Mouse (Mus musculus) C2C12 (cell line): ENCODE measurements around the gene Des. TPM values are rescaled to one million over a fixed set of nuclear protein-coding genes. Genes with fewer than 3 reads are reported as not detected.

Experiments
- H3K27me3 ChIP-seq: one replicate; pipeline ENCODE4 v1.6.1; 2011; ENCODE audit not compliant: control insufficient read depth, insufficient read depth, insufficient read length
- H3K36me3 ChIP-seq: one replicate; pipeline ENCODE4 v1.6.1; 2011; ENCODE audit not compliant: control insufficient read depth, insufficient read depth
- H3K4me3 ChIP-seq: one replicate; pipeline ENCODE4 v1.5.1; 2011; ENCODE audit warnings: mild to moderate bottlenecking, control low read depth; ENCODE audit not compliant: poor library complexity, insufficient read depth, severe bottlenecking
- H3K79me2 ChIP-seq: one replicate; pipeline ENCODE4 v1.6.1; 2011; ENCODE audit not compliant: control insufficient read depth, insufficient read depth
- H3K79me3 ChIP-seq: one replicate; pipeline ENCODE4 v1.6.1; 2011; ENCODE audit warnings: low read depth, control low read depth
- H3ac ChIP-seq: one replicate; pipeline ENCODE3; 2011; ENCODE audit warnings: low read depth; ENCODE audit not compliant: control insufficient read depth, insufficient read length
- CEBPB ChIP-seq: IDR thresholded peaks from one replicate; pipeline ENCODE4 v1.6.1; 2011; ENCODE audit warnings: low read depth, mild to moderate bottlenecking, control low read depth, moderate library complexity
- CTCF ChIP-seq: IDR thresholded peaks from one replicate; pipeline ENCODE4 v1.5.1; 2011; ENCODE audit not compliant: control insufficient read depth, insufficient read depth, insufficient read length
- FOSL1 ChIP-seq: IDR thresholded peaks from one replicate; pipeline ENCODE4 v1.8.0; 2011; ENCODE audit warnings: mild to moderate bottlenecking, low read length; ENCODE audit not compliant: poor library complexity, insufficient read depth, severe bottlenecking
- MAX ChIP-seq: IDR thresholded peaks from one replicate; pipeline ENCODE4 v1.6.1; 2011; ENCODE audit warnings: mild to moderate bottlenecking, control low read depth
- MYOD1 ChIP-seq: IDR thresholded peaks from one replicate; pipeline ENCODE4 v1.6.1; 2011; ENCODE audit warnings: low read depth; ENCODE audit not compliant: control insufficient read depth, insufficient read length
- MYOG ChIP-seq: IDR thresholded peaks from one replicate; pipeline ENCODE4 v1.6.1; 2011; ENCODE audit not compliant: control insufficient read depth, insufficient read length; ENCODE audit errors: extremely low read depth
- USF1 ChIP-seq: IDR thresholded peaks from one replicate; pipeline ENCODE4 v1.6.1; 2011; ENCODE audit warnings: low read depth, mild to moderate bottlenecking, control low read depth, moderate library complexity
- polyA plus RNA-seq: library from polyadenylated mRNA; unstranded; fragments of >200 nt; fragmentation: generic; extraction: Trizol; gene quantifications from one replicate; pipeline ENCODE4 v1.2.1, GENCODE M21; 2012; ENCODE audit warnings: missing spikeins

Des gene
- polyA plus RNA-seq, 1 experiment = 657 TPM

- H3ac ChIP-seq = no peak overlapping the region
- no peak overlapping the region for H3K4me3 ChIP-seq
- TF ChIP-seq MAX = no peak
- no peak for TF ChIP-seq CEBPB
- TF ChIP-seq CTCF = no peak
- TF ChIP-seq USF1 = no peak
- no peak for TF ChIP-seq MYOG
- no peak for TF ChIP-seq MYOD1
- TF ChIP-seq FOSL1 = no peak
- H3K79me2 ChIP-seq = no peaks in the 10 kb centered on the region
- no peaks in the 10 kb centered on the region for H3K79me3 ChIP-seq
- H3K27me3 ChIP-seq = no peaks in the 10 kb centered on the region
- H3K36me3 ChIP-seq = no peaks in the 10 kb centered on the region
These were observed 23.7 kb upstream of the Des start for GRCm38 (mm10) chr1:75336461-75336860.

GRCm38 (mm10) chr1:75337097-75337496, 23.0 kb upstream of the Des start:
- TF ChIP-seq CEBPB (no peak), MYOG (no peak), FOSL1 (no peak), MYOD1 (no peak), MAX (no peak), CTCF (no peak), USF1 (no peak)
- no peak overlapping the region for H3ac ChIP-seq

GRCm38 (mm10) chr1:75338091-75338694, 21.9 kb upstream of the Des start:
- TF ChIP-seq MYOD1 = no peak
- TF ChIP-seq FOSL1 = peak; percentile 19
- H3K4me3 ChIP-seq = no peak overlapping the region

More at GRCm38 (mm10) chr1:75337097-75337496, 23.0 kb upstream of the Des start:
- H3K27me3 ChIP-seq = no peaks in the 10 kb centered on the region
- no peak overlapping the region for H3K4me3 ChIP-seq
- H3K79me3 ChIP-seq = no peaks in the 10 kb centered on the region
- no peaks in the 10 kb centered on the region for H3K79me2 ChIP-seq
- no peaks in the 10 kb centered on the region for H3K36me3 ChIP-seq

GRCm38 (mm10) chr1:75339337-75339736, 20.8 kb upstream of the Des start:
- Histone ChIP-seq H3K4me3 (no peak overlapping the region), H3K79me2 (no peaks in the 10 kb centered on the region), H3K79me3 (no peaks in the 10 kb centered on the region), H3K36me3 (no peaks in the 10 kb centered on the region), H3K27me3 (no peaks in the 10 kb centered on the region), H3ac (no peak overlapping the region)
- TF ChIP-seq FOSL1 = no peak
- no peak for TF ChIP-seq USF1
- TF ChIP-seq CTCF = no peak
- no peak for TF ChIP-seq MYOG
- TF ChIP-seq MAX = no peak
- TF ChIP-seq CEBPB = no peak
- TF ChIP-seq MYOD1 = no peak

More at GRCm38 (mm10) chr1:75338091-75338694, 21.9 kb upstream of the Des start:
- Histone ChIP-seq H3ac (no peak overlapping the region), H3K79me2 (no peaks in the 10 kb centered on the region), H3K36me3 (no peaks in the 10 kb centered on the region), H3K79me3 (no peaks in the 10 kb centered on the region), H3K27me3 (no peaks in the 10 kb centered on the region)

- Histone ChIP-seq H3ac (no peak overlapping the region), H3K4me3 (no peak overlapping the region), H3K79me3 (no peaks in the 10 kb centered on the region), H3K79me2 (no peaks in the 10 kb centered on the region), H3K36me3 (no peaks in the 10 kb centered on the region), H3K27me3 (no peaks in the 10 kb centered on the region)
- no peak for TF ChIP-seq MAX
- TF ChIP-seq MYOD1 = no peak
- TF ChIP-seq CEBPB = no peak
- no peak for TF ChIP-seq USF1
- no peak for TF ChIP-seq FOSL1
- TF ChIP-seq MYOG = no peak
- no peak for TF ChIP-seq CTCF
These were observed 19.6 kb upstream of the Des start for GRCm38 (mm10) chr1:75340519-75340918.

GRCm38 (mm10) chr1:75342874-75343416, 17.2 kb upstream of the Des start:
- Histone ChIP-seq H3K79me2 (no peaks in the 10 kb centered on the region), H3K27me3 (no peaks in the 10 kb centered on the region), H3K79me3 (no peaks in the 10 kb centered on the region), H3K36me3 (no peaks in the 10 kb centered on the region), H3K4me3 (no peak overlapping the region), H3ac (no peak overlapping the region)
- TF ChIP-seq CTCF (peak; percentile 83), FOSL1 (no peak), MAX (no peak)
